Mouse (Mus musculus) fibroblast of lung, adult 2 months (primary cell): ENCODE data around the gene Anks6.
A peak's percentile ranks its signal among the peaks of the same experiment; 100 is the strongest.
"Not testable (repeated sequence)": the region's sequence is repeated elsewhere in the genome, so short reads cannot be mapped to it uniquely, and the experiment has no call there.

Experiments used
- DNase-seq: peaks from one replicate; pipeline ENCODE4 v3.0.0-alpha.2; 2011; ENCODE audit warnings: low read depth

Gene Anks6

GRCm38 (mm10) chr4:47056791-47057509, at the start of gene Anks6:
Gene Anks6 (minus strand): TSS chr4:47057427.
- DNase-seq = peak; percentile 31

GRCm38 (mm10) chr4:47103561-47103960, 46.3 kb upstream of the Anks6 start:
- no peak for DNase-seq

GRCm38 (mm10) chr4:47093647-47094046, 36.4 kb upstream of the Anks6 start:
- DNase-seq = no peak

GRCm38 (mm10) chr4:47093161-47093560, 35.9 kb upstream of the Anks6 start:
- DNase-seq = no peak

GRCm38 (mm10) chr4:47092387-47093021, 35.3 kb upstream of the Anks6 start:
- no peak for DNase-seq

- DNase-seq = no peak
Measured at GRCm38 (mm10) chr4:47091493-47092386, 34.5 kb upstream of the Anks6 start, which contains the start of gene Galnt12. Gene Galnt12 (plus strand): TSS chr4:47091909.

- DNase-seq = no peak
Measured at GRCm38 (mm10) chr4:47088671-47089070, 31.4 kb upstream of the Anks6 start.

GRCm38 (mm10) chr4:47083824-47084223, 26.6 kb upstream of the Anks6 start:
- no peak for DNase-seq

GRCm38 (mm10) chr4:47080647-47081010, 23.4 kb upstream of the Anks6 start:
- no peak for DNase-seq

GRCm38 (mm10) chr4:47079997-47080646, 22.9 kb upstream of the Anks6 start:
- DNase-seq = no peak

- no peak for DNase-seq
Measured at GRCm38 (mm10) chr4:47075054-47075453, 17.8 kb upstream of the Anks6 start.

- DNase-seq = no peak
Measured at GRCm38 (mm10) chr4:47060900-47061299, 3.7 kb upstream of the Anks6 start.

GRCm38 (mm10) chr4:47057510-47058325, 491 bp upstream of the Anks6 start:
- DNase-seq = no peak

- DNase-seq = no peak
Measured at GRCm38 (mm10) chr4:47055570-47056080, 1.6 kb downstream of the Anks6 start.

GRCm38 (mm10) chr4:47055170-47055569, 2.1 kb downstream of the Anks6 start:
- not testable (repeated sequence) for DNase-seq

- no peak for DNase-seq
Measured at GRCm38 (mm10) chr4:47051905-47052304, 5.3 kb downstream of the Anks6 start.

- no peak for DNase-seq
Measured at GRCm38 (mm10) chr4:47050642-47051381, 6.4 kb downstream of the Anks6 start.

GRCm38 (mm10) chr4:47050167-47050566, 7.1 kb downstream of the Anks6 start:
- DNase-seq = peak; percentile 34

GRCm38 (mm10) chr4:47049216-47049615, 8.0 kb downstream of the Anks6 start:
- no peak for DNase-seq

- DNase-seq = no peak
Measured at GRCm38 (mm10) chr4:47047765-47048164, 9.5 kb downstream of the Anks6 start.
